Mouse (Mus musculus) kidney, embryonic 16.5 days (tissue): ENCODE data around the gene Add2. TPM values are rescaled to one million over a fixed set of nuclear protein-coding genes. Genes with fewer than 3 reads are reported as not detected.

ENCODE experiments used
- ATAC-seq: fragments of 200-750 bp; cut with Nextera tagmentation; 2 replicates; pipeline ENCODE4 v1.8.0; 2017; ENCODE audit warnings: moderate TSS enrichment; ENCODE audit not compliant: low FRiP score, low TSS enrichment
- H3K27ac ChIP-seq: fragments of 300-500 bp; sonication (generic); 2 replicates; pipeline ENCODE4 v1.5.1; 2014; ENCODE audit warnings: low read length
- H3K27me3 ChIP-seq: fragments of 300-500 bp; sonication (generic); 2 replicates; pipeline ENCODE4 v1.6.1; 2014; ENCODE audit warnings: low read length, control low read depth, mixed read lengths; ENCODE audit not compliant: insufficient read depth
- H3K36me3 ChIP-seq: fragments of 300-500 bp; sonication (generic); 2 replicates; pipeline ENCODE4 v1.6.1; 2014; ENCODE audit warnings: low read length, control low read depth, mixed read lengths; ENCODE audit not compliant: insufficient read depth
- H3K4me1 ChIP-seq: fragments of 300-500 bp; sonication (generic); 2 replicates; pipeline ENCODE4 v1.6.1; 2014; ENCODE audit warnings: low read length, control low read depth, mixed read lengths; ENCODE audit not compliant: insufficient read depth
- H3K4me2 ChIP-seq: fragments of 300-500 bp; sonication (generic); replicated peaks from 2 replicates; pipeline ENCODE4 v1.6.1; 2014; ENCODE audit warnings: low read depth, low read length
- H3K4me3 ChIP-seq: fragments of 300-500 bp; sonication (generic); 2 replicates; pipeline ENCODE4 v1.5.1; 2014; ENCODE audit warnings: mild to moderate bottlenecking, low read length
- H3K9ac ChIP-seq: fragments of 300-500 bp; sonication (generic); replicated peaks from 2 replicates; pipeline ENCODE4 v1.6.1; 2014; ENCODE audit warnings: low read length
- H3K9me3 ChIP-seq: fragments of 300-500 bp; sonication (generic); 2 replicates; pipeline ENCODE4 v1.6.1; 2016; ENCODE audit warnings: low read length, control low read depth
- WGBS: fragments of 180-500 bp; shearing (Covaris S2); extraction: QIAGEN DNeasy Blood & Tissue Kit; methylation state at CpG from one replicate; pipeline ENCODE4 v1.1.7; 2014; 5-methylcytosine and 5-hydroxymethylcytosine counted together
- polyA plus RNA-seq: library from polyadenylated mRNA; unstranded; fragments of >200 nt; fragmentation: Nextera tagmentation; extraction: Ambion mirVana; gene quantifications from 2 replicates; pipeline ENCODE4 v1.2.1, GENCODE M21; 2015

Gene Add2
- polyA plus RNA-seq, 1 experiment from 2014 or later, result 5.0 TPM

- no peaks in the 10 kb centered on the region for H3K36me3 ChIP-seq
- H3K4me1 ChIP-seq, result no peaks in the 10 kb centered on the region
- no peak overlapping the region for H3K27ac ChIP-seq
- H3K4me2 ChIP-seq, result no peak overlapping the region
- WGBS, result 66% methylated on average over 5 of the region's 5 CpGs
- ATAC-seq, result no peak
- no peaks in the 10 kb centered on the region for H3K27me3 ChIP-seq
- no peak overlapping the region for H3K4me3 ChIP-seq
- H3K9ac ChIP-seq, result no peak overlapping the region
- H3K9me3 ChIP-seq, result no peaks in the 10 kb centered on the region
Measured at GRCm38 (mm10) chr6:86095518-86095917, 67.0 kb downstream of the Add2 start.

- H3K27me3 ChIP-seq, result no peaks in the 10 kb centered on the region
- no peak overlapping the region for H3K4me2 ChIP-seq
- H3K9me3 ChIP-seq, result no peaks in the 10 kb centered on the region
- ATAC-seq, result no peak
- WGBS, result 77% methylated on average over 10 of the region's 10 CpGs
- no peak overlapping the region for H3K9ac ChIP-seq
- no peaks in the 10 kb centered on the region for H3K36me3 ChIP-seq
- H3K27ac ChIP-seq, result no peak overlapping the region
- no peaks in the 10 kb centered on the region for H3K4me1 ChIP-seq
- H3K4me3 ChIP-seq, result no peak overlapping the region
Measured at GRCm38 (mm10) chr6:86096733-86097132, 68.3 kb downstream of the Add2 start.

DNA sequence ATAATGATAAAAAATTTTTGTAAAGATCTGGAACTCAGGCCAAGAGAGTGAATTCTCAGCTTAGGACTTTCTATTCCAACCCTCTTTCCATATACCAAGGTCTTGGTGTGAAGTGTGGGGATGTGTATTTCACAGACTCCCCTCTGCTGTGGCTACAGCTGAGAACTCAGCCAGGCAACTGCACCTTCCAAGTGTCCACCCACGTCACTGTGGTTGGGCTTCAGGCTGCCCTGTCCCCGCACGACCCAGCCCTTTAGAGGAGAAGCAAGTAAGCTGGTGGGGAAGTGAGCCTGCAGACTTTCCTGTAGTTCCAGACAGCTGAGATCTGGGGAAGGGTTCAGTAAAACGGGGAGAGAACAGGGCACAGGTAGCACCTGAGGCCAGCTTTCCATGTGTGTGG, 68.7 kb downstream of the Add2 start:
- Histone ChIP-seq H3K27me3 (no peaks in the 10 kb centered on the region), H3K36me3 (no peaks in the 10 kb centered on the region), H3K4me2 (no peak overlapping the region), H3K4me3 (no peak overlapping the region), H3K4me1 (no peaks in the 10 kb centered on the region), H3K9ac (no peak overlapping the region), H3K9me3 (no peaks in the 10 kb centered on the region), H3K27ac (no peak overlapping the region)
- no peak for ATAC-seq
- WGBS, result 49% methylated on average over 4 of the region's 4 CpGs

DNA sequence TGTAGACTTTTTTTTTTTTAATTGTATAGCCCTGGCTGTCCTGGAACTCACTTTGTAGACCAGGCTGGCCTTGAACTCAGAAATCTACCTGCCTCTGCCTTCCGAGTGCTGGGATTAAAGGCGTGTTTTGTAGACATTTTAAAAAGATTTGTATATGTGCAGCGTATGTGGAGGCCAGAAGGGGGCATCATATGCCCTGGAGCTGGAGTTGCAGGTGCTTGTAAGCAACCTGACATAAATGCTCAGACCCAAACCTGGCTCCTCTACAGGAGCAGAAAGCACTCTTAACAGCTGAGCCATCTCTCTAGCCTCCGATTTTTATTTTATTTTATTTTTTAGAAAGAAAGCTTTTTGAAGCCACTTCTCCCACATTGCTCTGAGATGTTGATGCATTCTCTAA, 70.5 kb downstream of the Add2 start:
- Histone ChIP-seq H3K4me2 (no peak overlapping the region), H3K9me3 (no peaks in the 10 kb centered on the region), H3K4me3 (no peak overlapping the region), H3K27ac (no peak overlapping the region), H3K36me3 (no peaks in the 10 kb centered on the region), H3K4me1 (no peaks in the 10 kb centered on the region), H3K9ac (no peak overlapping the region), H3K27me3 (no peaks in the 10 kb centered on the region)
- 79% methylated on average over 4 of the region's 4 CpGs for WGBS
- ATAC-seq, result no peak

GRCm38 (mm10) chr6:86101451-86101850, 73.0 kb downstream of the Add2 start:
- 77% methylated on average over 5 of the region's 5 CpGs for WGBS
- Histone ChIP-seq H3K4me2 (no peak overlapping the region), H3K4me1 (no peaks in the 10 kb centered on the region), H3K36me3 (no peaks in the 10 kb centered on the region), H3K27ac (no peak overlapping the region), H3K9me3 (no peaks in the 10 kb centered on the region), H3K27me3 (no peaks in the 10 kb centered on the region), H3K9ac (no peak overlapping the region), H3K4me3 (no peak overlapping the region)
- ATAC-seq, result no peak

- H3K36me3 ChIP-seq, result no peaks in the 10 kb centered on the region
- H3K27me3 ChIP-seq, result no peaks in the 10 kb centered on the region
- no peak overlapping the region for H3K4me2 ChIP-seq
- H3K9me3 ChIP-seq, result no peaks in the 10 kb centered on the region
- WGBS, result 87% methylated on average over 5 of the region's 5 CpGs
- no peak overlapping the region for H3K4me3 ChIP-seq
- H3K4me1 ChIP-seq, result no peaks in the 10 kb centered on the region
- no peak overlapping the region for H3K9ac ChIP-seq
- ATAC-seq, result no peak
- no peak overlapping the region for H3K27ac ChIP-seq
Measured at GRCm38 (mm10) chr6:86102874-86103273, 74.4 kb downstream of the Add2 start.

DNA sequence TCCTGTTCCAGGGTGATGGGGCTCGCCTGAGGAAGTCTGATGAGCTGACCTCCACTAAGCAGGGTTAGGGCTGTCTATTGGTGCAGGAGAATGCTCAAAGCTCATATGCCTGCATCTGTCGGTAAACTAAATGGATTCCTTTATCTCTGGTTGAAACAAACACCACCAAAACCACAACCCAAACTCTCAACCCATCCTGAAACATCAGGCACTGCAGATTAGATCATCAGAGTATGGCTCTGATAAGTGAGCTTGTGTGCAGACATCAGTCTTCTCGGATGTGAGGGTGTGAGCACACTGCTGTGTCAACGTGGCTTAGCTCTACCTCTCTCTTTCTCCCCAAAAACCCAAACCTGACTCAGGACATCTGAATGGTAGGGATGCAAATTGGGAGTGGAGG, 75.1 kb downstream of the Add2 start:
- 70% methylated on average over 4 of the region's 4 CpGs for WGBS

DNA sequence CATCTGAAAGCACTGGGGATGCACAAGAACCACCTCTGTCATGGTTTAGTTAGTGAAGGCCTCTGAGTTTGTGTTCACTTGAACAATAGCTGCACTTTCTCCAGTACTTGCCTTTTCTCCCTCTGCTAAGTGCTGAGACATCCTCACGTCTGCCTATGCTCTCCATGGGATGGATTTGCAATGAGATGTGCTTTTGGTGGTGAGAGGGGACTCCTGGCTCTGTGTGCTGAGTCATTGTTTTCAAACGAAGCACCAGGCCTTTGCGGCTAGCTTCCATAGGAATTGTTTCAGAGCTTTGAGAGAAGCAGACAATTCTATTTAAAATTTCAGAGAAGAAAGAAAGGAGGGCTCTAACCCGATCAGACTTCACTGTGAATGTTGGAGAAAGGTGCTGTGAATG, 76.2 kb downstream of the Add2 start:
- no peak overlapping the region for H3K4me3 ChIP-seq
- H3K36me3 ChIP-seq, result no peaks in the 10 kb centered on the region
- H3K4me2 ChIP-seq, result no peak overlapping the region
- no peaks in the 10 kb centered on the region for H3K9me3 ChIP-seq
- no peak overlapping the region for H3K9ac ChIP-seq
- H3K27me3 ChIP-seq, result no peaks in the 10 kb centered on the region
- no peak overlapping the region for H3K27ac ChIP-seq
- ATAC-seq, result no peak
- no peaks in the 10 kb centered on the region for H3K4me1 ChIP-seq
- 81% methylated on average over 4 of the region's 4 CpGs for WGBS

More for the DNA sequence above, 75.1 kb downstream of the Add2 start:
- no peak overlapping the region for H3K4me3 ChIP-seq
- no peak overlapping the region for H3K27ac ChIP-seq
- H3K9ac ChIP-seq, result no peak overlapping the region
- ATAC-seq, result no peak
- H3K27me3 ChIP-seq, result no peaks in the 10 kb centered on the region
- no peaks in the 10 kb centered on the region for H3K4me1 ChIP-seq
- H3K4me2 ChIP-seq, result no peak overlapping the region
- no peaks in the 10 kb centered on the region for H3K9me3 ChIP-seq
- H3K36me3 ChIP-seq, result no peaks in the 10 kb centered on the region

DNA sequence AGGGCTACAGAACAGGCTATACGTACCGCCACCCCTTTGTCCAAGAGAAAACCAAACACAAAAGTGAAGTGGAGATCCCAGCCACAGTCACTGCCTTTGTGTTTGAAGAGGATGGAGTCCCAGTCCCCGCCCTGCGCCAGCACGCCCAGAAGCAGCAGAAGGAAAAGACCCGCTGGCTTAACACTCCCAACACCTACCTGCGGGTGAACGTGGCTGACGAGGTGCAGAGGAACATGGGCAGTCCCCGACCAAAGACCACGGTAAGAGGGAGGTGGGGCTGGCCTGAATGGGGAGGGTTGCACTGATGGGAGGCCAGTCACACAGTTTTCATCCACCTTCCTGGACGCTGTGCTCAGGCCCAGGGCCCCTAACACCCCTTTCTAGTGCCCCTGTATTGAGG, 77.6 kb downstream of the Add2 start:
- H3K27ac ChIP-seq, result no peak overlapping the region
- H3K4me2 ChIP-seq, result no peak overlapping the region
- no peak for ATAC-seq

GRCm38 (mm10) chr6:86107101-86107500, 78.6 kb downstream of the Add2 start:
- ATAC-seq, result no peak
- Histone ChIP-seq H3K4me1 (no peaks in the 10 kb centered on the region), H3K36me3 (no peaks in the 10 kb centered on the region), H3K27me3 (no peaks in the 10 kb centered on the region), H3K9me3 (no peaks in the 10 kb centered on the region), H3K9ac (no peak overlapping the region), H3K27ac (no peak overlapping the region), H3K4me2 (no peak overlapping the region), H3K4me3 (no peak overlapping the region)
- WGBS, result 89% methylated on average over 4 of the region's 4 CpGs

More for the DNA sequence above, 77.6 kb downstream of the Add2 start:
- Histone ChIP-seq H3K4me1 (no peaks in the 10 kb centered on the region), H3K9ac (no peak overlapping the region), H3K36me3 (no peaks in the 10 kb centered on the region), H3K9me3 (no peaks in the 10 kb centered on the region), H3K4me3 (no peak overlapping the region), H3K27me3 (no peaks in the 10 kb centered on the region)
- WGBS, result 88% methylated on average over 12 of the region's 12 CpGs

DNA sequence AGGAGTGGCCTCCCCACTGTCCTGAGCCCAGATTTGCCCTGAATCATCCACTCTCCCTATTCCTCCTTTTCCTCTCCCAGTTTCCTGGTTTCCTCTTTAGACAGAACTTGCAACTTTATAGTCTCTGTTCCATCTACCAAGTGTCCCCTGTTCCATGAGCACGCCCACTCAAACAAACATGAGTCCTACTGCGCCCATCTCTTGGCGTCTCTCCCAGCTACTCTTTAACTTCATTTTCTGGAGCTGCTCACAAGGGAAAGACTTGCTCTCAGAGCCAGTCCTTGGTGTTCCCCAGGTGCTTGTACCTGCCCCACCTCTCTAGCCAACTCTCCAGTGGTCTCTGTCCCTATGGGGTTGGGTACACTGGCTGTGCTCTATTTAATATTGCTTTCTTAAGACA, 87.4 kb downstream of the Add2 start:
- ATAC-seq, result no peak
- Histone ChIP-seq H3K4me2 (no peak overlapping the region), H3K36me3 (no peaks in the 10 kb centered on the region), H3K27me3 (no peaks in the 10 kb centered on the region), H3K9me3 (no peaks in the 10 kb centered on the region), H3K27ac (no peak overlapping the region), H3K9ac (no peak overlapping the region), H3K4me3 (no peak overlapping the region), H3K4me1 (no peaks in the 10 kb centered on the region)
- WGBS, result 85% methylated on average over 3 of the region's 3 CpGs
